Mouse (Mus musculus) heart, adult 10 weeks (tissue): Measurements from ENCODE around the gene Fam92a. TPM values are rescaled to one million over a fixed set of nuclear protein-coding genes. Genes with fewer than 3 reads are reported as not detected.

Experiments used
- polyA plus RNA-seq: library from polyadenylated mRNA; stranded (reverse); fragments of 350-450 nt; fragmentation: Illumina TruSeq; extraction: RNeasy Lipid Tissue Mini Kit (QIAGEN cat#74804); gene quantifications from one replicate; pipeline ENCODE4 v1.2.3, GENCODE M21; 2014; ENCODE audit warnings: low read depth, low replicate concordance

Fam92a gene
- polyA plus RNA-seq, result 20.9 TPM

GRCm38 (mm10) chr4:12171318-12172091 is at the start of gene Fam92a:
Gene Fam92a, minus strand, starts transcription at chr4:12172015.

GRCm38 (mm10) chr4:12140141-12140567 is 31.7 kb downstream of the Fam92a start, which contains the start of gene Rbm12b1:
Gene Rbm12b1, plus strand, starts transcription at chr4:12140264.

Other genes starting within 250 kb of the Fam92a start
- gene Gm10604, start 190.8 kb downstream of the Fam92a start, polyA plus RNA-seq, result not detected
- gene Rbm12b2, start 82.6 kb downstream of the Fam92a start, polyA plus RNA-seq, result 8.8 TPM
- 8.0 TPM for gene Rbm12b1, start 31.8 kb downstream of the Fam92a start, polyA plus RNA-seq